Mouse (Mus musculus) erythroblast, embryonic 14.5 days (primary cell): Measurements from ENCODE around the gene Tat. TPM values are rescaled to one million over a fixed set of nuclear protein-coding genes. Genes with fewer than 3 reads are reported as not detected.
"Not testable (repeated sequence)": the region's sequence is repeated elsewhere in the genome, so short reads cannot be mapped to it uniquely, and the experiment has no call there.

Experiments used
- H3K27me3 ChIP-seq: 2 replicates; pipeline ENCODE4 v1.6.1; 2012; ENCODE audit warnings: inconsistent platforms; ENCODE audit not compliant: control insufficient read depth
- H3K36me3 ChIP-seq: 2 replicates; pipeline ENCODE4 v1.6.1; 2012; ENCODE audit warnings: mild to moderate bottlenecking, inconsistent platforms; ENCODE audit not compliant: control insufficient read depth
- H3K4me1 ChIP-seq: 2 replicates; pipeline ENCODE4 v1.6.1; 2012; ENCODE audit warnings: inconsistent platforms; ENCODE audit not compliant: control insufficient read depth
- H3K4me3 ChIP-seq: replicated peaks from 2 replicates; pipeline ENCODE3; 2012; ENCODE audit warnings: moderate library complexity, mild to moderate bottlenecking, inconsistent platforms
- H3K9me3 ChIP-seq: 2 replicates; pipeline ENCODE4 v1.6.1; 2012; ENCODE audit warnings: low read length, inconsistent platforms, mixed read lengths; ENCODE audit not compliant: control insufficient read depth
- GATA1 ChIP-seq: IDR thresholded peaks from 2 replicates; pipeline ENCODE4 v1.6.1; 2012; ENCODE audit warnings: low read length, inconsistent platforms, mixed read lengths
- TAL1 ChIP-seq: IDR thresholded peaks from 3 replicates; pipeline ENCODE4 v1.6.1; 2012; ENCODE audit warnings: low read length, inconsistent platforms, mixed read lengths
- polyA plus RNA-seq: library from polyadenylated mRNA; stranded (reverse); fragments of >175 nt; gene quantifications from 2 replicates; pipeline ENCODE4 v1.2.3, GENCODE M21; 2012

Gene Tat
- polyA plus RNA-seq, 1 experiment = not detected

GRCm38 (mm10) chr8:110022768-110023344, 32.6 kb downstream of the Tat start:
- H3K36me3 ChIP-seq = no peaks in the 10 kb centered on the region
- H3K4me1 ChIP-seq = no peaks in the 10 kb centered on the region
- no peaks in the 10 kb centered on the region for H3K9me3 ChIP-seq
- no peaks in the 10 kb centered on the region for H3K27me3 ChIP-seq
- no peak overlapping the region for H3K4me3 ChIP-seq
- TF ChIP-seq GATA1 (no peak), TAL1 (no peak)

GRCm38 (mm10) chr8:110033771-110034170, 43.5 kb downstream of the Tat start:
- H3K4me1 ChIP-seq, H3K4me3 ChIP-seq, H3K27me3 ChIP-seq, H3K36me3 ChIP-seq: not testable (repeated sequence)
- H3K9me3 ChIP-seq = peaks cover 11% of the 10 kb centered on the region

- H3K4me3 ChIP-seq = no peak overlapping the region
- TF ChIP-seq TAL1 (no peak), GATA1 (no peak)
- H3K4me1 ChIP-seq = no peaks in the 10 kb centered on the region
- H3K9me3 ChIP-seq = peaks cover 11% of the 10 kb centered on the region
- no peaks in the 10 kb centered on the region for H3K36me3 ChIP-seq
- no peaks in the 10 kb centered on the region for H3K27me3 ChIP-seq
These were observed 44.1 kb downstream of the Tat start for GRCm38 (mm10) chr8:110034331-110034730.

- Histone ChIP-seq H3K9me3 (no peaks in the 10 kb centered on the region), H3K4me1 (no peaks in the 10 kb centered on the region), H3K4me3 (no peak overlapping the region), H3K36me3 (no peaks in the 10 kb centered on the region), H3K27me3 (no peaks in the 10 kb centered on the region)
- TF ChIP-seq TAL1 = no peak
- TF ChIP-seq GATA1 = no peak
These were observed 45.9 kb downstream of the Tat start for GRCm38 (mm10) chr8:110036156-110036555.

GRCm38 (mm10) chr8:110039216-110039615, 49.0 kb downstream of the Tat start:
- no peak for TF ChIP-seq TAL1
- no peak for TF ChIP-seq GATA1
- no peaks in the 10 kb centered on the region for H3K36me3 ChIP-seq

DNA sequence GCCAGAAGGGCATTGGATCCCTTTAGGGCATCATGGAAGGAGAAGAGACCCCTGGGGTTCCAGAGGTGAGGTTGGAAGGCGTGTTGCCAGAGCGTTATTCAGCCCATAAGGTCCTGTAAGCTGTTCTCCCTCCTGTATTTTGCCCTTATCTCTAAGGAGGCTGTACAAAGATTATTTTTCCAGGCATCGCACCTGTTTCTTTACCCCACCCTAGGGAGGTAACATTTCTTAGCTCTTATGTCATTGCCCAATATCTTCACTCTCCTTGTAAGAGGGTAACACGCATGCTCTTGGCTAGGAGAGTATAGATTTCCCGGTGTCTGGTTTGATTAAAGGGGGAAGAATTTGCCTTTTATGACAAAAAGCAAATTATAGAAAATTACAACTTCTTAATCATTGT, 49.4 kb downstream of the Tat start, which contains the start of gene Chst4:
TSS of gene Chst4 (minus strand) at position 82 of the 400 bp plus-strand sequence.
- H3K4me3 ChIP-seq = no peak within 1 kb of the TSS
- no peak for TF ChIP-seq TAL1
- no peak for TF ChIP-seq GATA1
- H3K4me1 ChIP-seq = no peaks in the 10 kb centered on the region

More at GRCm38 (mm10) chr8:110039216-110039615, 49.0 kb downstream of the Tat start:
- no peaks in the 10 kb centered on the region for H3K27me3 ChIP-seq
- H3K4me1 ChIP-seq = no peaks in the 10 kb centered on the region
- 0 out of 2 replicates have a peak, but pooled peaks cover 2% of the 10 kb centered on the region for H3K9me3 ChIP-seq
- no peak overlapping the region for H3K4me3 ChIP-seq

DNA sequence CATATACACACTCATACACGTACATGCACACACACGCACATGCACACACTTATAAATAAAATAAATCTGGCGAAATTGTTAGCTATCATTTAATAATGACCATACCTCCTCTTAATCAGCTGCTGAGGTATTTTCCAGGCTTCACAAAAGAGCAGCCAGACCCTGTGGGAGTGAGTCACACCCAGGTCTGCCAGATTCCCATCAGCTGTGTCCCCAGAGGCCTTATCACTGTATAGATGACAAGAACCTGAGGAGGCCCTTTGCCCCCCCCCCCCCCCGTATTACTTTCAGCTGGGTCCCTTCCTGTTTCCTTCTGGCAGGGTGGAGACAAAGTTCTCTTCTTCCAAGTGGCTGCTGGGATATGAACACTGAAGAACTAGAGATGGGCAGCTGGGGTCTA, 50.3 kb downstream of the Tat start:
- Histone ChIP-seq H3K27me3 (no peaks in the 10 kb centered on the region), H3K4me3 (no peak overlapping the region), H3K36me3 (no peaks in the 10 kb centered on the region), H3K9me3 (0 out of 2 replicates have a peak, but pooled peaks cover 2% of the 10 kb centered on the region), H3K4me1 (no peaks in the 10 kb centered on the region)
- TF ChIP-seq GATA1 = no peak
- TF ChIP-seq TAL1 = no peak

More for the DNA sequence above, 49.4 kb downstream of the Tat start, which contains the start of gene Chst4:
- Histone ChIP-seq H3K9me3 (0 out of 2 replicates have a peak, but pooled peaks cover 2% of the 10 kb centered on the region), H3K27me3 (no peaks in the 10 kb centered on the region), H3K36me3 (no peaks in the 10 kb centered on the region)

Other genes with a start within 250 kb of the Tat start
- 0.16 and 0.26 TPM in 2 replicates for gene Ap1g1, start 211.9 kb upstream of the Tat start, polyA plus RNA-seq
- 0.45 and 0.51 TPM in 2 replicates for gene Phlpp2, start 121.9 kb upstream of the Tat start, polyA plus RNA-seq
- not detected in 2 replicates for gene Marveld3, start 28.2 kb upstream of the Tat start, polyA plus RNA-seq
- gene Chst4, start 49.3 kb downstream of the Tat start, polyA plus RNA-seq = not detected in 2 replicates
- not detected in 2 replicates for gene Zfp612, start 89.3 kb downstream of the Tat start, polyA plus RNA-seq
- gene Gm21964, start 110.8 kb downstream of the Tat start, polyA plus RNA-seq = not detected in 2 replicates
- not detected in 2 replicates for gene Gm17720, start 112.3 kb downstream of the Tat start, polyA plus RNA-seq
- not detected in 2 replicates for gene Calb2, start 177.8 kb downstream of the Tat start, polyA plus RNA-seq
- gene Cmtr2, start 225.2 kb downstream of the Tat start, polyA plus RNA-seq = 0.03 TPM in 1 of 2 replicates, not detected in the other